Mouse (Mus musculus) right cerebral cortex, adult 18-20 months (tissue): Measurements from ENCODE around the gene Tiam2.
"Not testable (repeated sequence)": the region's sequence is repeated elsewhere in the genome, so short reads cannot be mapped to it uniquely, and the experiment has no call there.

Experiments
- DNase-seq: peaks from one replicate; pipeline ENCODE4 v3.0.0; 2022; ENCODE audit warnings: mixed read lengths

Gene Tiam2

DNA sequence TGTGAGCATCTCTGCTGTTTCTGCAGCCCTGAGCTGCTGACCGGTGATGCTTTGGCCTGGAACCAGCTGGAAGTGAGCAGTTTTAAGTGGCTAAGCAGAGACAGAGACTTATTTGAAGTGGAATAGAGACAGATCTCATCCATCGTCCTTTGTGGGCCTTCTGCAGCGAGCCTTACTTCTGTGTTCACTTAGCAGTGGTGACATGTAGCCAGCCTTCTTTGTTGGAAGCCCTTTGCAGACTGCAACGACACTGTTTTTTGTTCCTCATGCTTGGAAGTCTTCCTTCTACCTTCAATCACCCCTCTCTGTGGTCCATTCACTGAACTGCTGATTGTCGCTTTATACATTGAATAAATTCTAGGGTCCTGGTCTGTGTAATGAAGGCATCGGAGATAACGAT is 18.5 kb downstream of the Tiam2 start:
- no peak for DNase-seq

DNA sequence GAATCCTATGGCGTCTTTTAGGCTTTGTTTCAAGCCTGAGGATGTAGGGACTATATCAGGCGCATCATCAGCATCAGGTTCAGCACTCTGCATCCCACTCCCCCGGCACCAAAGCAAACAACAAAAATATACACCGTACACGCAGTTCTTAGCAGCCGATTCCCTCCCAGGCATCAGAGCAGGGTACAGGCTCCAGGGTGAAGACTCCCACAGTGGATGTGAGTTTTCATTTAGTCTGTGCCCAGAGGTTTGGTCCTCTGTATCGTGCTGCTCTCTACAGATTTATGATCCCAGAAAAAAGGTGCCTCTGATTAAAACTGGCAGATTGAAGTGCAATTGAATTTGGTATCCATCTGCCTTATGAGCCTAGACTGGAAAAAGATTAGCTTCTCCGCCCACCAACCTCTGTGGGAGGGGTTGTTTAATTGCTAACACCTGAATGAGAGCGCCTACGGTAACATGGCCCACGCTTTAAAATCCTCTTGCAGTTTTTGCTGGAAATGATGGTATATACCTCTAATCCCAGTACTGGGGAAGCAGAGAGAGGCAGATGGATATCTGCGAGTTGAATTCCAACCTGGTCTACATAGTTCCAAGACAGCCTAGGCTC is 19.0 kb downstream of the Tiam2 start:
- peak; percentile 30 for DNase-seq

DNA sequence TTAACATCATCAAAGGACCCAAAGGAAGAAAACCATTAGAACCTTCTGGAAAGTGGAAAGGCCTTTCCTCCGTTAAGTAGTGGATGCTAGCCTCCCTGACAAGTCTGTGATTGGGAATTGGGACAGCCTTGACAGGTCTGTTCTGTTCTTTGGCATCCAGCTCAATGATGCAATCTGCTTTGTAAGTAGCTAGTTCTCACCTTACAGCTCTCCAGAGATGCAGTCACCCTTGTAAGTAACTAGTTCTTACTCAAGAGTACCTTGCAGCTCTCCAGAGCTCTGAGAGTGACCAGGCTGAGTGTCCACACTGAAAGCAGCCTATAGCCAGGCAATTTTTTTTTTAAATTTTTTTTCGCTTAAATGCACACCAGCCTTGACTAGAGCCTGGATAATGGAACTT is 21.4 kb downstream of the Tiam2 start:
- no peak for DNase-seq

DNA sequence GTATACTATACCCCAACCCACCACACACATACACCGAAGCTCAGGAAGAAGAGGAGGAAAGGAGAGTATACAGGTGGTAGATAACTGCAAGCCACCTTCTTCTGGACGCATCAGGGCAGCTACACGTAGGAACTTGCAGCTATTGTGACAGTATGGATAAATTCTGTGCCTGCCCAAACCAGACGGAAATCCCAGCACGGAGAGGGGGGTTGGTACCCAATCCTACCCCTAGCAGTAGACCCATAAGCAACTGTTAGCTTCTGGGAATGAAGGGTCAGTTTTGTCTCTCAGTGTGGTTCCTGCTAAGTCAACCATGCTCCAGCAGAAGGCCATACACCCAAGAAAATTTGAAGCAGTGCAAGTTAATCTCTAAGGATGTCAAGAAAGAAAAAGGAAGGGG is 23.0 kb downstream of the Tiam2 start:
- DNase-seq: no peak

DNA sequence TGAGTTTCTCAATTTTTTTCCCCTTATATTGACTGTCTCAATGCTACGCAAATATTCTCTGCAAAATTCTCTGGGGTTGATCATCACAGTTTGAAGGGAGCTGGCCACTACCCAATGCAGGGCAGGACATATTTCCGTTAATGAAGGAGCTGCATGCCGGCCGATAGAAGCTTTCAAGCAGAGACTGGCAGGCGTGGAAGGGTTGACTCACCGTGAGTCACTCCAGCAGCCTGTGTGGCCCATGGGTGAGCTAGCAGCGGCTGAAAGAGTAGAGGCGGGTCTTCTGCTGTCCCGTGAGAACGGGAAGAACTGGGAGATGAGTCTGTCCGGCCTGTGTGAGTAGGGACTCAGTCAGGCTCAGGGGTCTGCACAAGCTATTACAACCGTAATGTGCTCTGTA is 23.6 kb downstream of the Tiam2 start:
- peak; percentile 47 for DNase-seq

DNA sequence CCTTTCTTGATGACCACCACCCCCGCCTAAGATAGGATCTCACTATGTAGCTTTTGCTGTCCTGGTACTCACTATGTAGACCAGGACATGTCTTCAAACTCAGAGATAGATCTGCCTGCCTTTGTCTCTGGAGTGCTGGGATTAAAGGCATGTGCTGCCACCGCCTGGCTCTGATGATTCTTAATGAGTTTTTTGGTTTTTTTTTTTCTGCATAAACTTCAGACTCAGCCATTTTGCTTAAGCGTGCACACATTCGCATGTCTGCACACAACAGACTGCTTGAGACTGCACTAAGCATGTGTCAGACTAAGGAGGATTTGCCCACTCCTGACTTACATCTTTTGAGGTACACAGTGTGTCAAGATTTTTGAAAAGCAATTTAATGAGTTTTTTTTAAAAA is 24.0 kb downstream of the Tiam2 start:
- no peak for DNase-seq

DNA sequence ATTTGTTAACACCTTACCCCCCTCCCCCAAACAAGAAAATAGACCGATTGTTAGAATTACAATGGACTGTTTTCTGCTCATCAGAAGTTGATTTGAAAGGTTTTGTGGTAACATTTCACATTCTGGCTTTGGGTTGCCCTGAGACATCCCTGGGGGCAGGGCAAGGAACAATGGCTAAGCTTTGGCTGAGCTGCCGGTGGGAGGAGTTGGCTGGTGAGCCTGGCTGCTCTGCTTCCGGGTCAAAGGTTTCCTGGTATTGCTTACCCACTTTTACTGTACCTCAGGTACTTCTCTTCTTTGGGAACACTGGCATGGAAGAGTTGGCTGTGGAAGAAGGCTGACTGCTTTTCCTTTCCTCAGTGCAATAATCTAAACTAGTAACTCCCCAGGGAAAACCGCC is 25.3 kb downstream of the Tiam2 start:
- no peak for DNase-seq

DNA sequence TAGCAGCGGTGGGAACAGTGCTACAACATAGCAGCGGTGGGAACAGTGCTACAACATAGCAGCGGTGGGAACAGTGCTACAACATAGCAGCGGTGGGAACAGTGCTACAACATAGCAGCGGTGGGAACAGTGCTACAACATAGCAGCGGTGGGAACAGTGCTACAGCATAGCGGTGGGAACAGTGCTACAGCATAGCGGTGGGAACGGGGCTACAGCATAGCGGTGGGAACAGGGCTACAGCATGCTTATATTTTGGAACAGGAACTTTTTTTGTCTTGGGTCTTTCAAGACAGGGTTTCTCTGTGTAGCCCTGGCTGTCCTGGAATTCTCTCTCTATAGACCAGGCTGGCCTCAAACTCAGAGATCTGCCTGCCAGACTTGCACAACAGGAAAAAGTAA is 26.8 kb downstream of the Tiam2 start:
- DNase-seq: not testable (repeated sequence)

DNA sequence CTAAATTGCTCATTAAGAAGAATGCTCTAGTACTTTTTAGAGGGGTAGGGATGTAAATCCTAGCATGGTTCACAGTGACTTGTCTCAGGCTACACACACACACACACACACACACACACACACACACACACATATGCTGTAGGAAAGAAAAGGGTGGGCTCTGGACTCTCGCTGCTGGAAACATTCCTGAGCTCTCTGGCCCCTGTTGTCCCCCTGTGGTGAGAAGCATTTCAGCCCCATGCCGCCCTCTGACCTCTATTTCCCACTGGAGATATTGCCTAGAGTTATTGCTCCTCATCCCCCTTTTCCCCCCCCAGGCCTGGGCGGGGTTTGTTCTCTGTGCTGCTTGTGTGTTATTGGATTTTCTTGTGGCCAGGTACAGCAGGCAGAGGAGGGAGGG is 28.5 kb downstream of the Tiam2 start:
- DNase-seq: no peak

DNA sequence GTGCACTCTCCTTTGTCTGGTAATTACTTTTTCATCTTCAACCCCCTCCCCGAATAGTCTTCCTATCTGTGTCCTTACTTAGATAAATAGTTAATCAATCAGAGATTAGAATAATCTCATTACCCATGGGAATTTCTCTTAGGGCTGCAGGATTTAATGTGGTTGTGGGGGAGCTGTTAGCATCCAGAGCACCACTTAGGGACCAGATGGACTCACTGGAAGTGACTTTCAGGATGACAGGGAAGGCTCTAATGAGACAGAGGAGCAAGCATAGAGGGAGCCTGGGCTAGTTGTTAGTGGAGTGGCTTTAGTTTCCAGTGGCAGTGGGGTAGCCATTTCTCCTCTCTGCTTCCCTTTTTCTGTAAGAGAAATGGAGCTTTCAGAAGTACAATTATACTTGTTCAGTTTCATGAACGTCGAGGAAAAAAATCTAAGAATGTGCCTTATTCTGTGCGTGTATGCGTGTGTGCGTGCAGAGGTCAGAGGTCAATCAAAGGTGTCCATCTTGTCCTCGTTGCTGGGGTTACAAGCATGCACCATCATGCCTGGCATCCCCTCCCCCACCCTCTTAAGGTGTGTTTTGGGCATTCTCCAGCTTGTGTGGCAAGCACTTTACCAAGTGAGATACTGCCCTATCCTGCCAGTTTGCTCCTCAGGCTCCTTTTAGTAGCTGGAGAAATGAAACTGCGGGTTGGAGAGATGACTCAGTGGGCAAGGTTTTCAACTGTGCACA is 30.4 kb downstream of the Tiam2 start:
- DNase-seq: no peak

DNA sequence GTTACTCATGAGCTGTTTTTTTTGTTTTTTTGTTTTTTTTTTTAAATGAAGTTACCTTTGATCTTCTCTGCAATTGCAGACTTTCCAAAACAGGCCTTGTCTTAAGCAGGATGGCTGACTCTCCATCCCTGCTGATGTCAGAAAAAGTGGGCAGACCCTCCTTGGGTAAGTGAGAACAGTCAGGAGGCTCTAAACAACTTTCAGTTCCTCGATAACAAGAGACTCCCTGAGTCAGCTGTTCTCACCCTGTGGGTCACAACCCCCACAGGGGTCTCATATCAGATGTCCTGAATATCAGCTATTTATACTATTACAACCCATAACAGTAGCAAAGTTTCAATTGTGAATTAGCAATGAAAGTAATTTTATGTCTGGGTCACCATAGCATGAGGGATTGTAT is 33.9 kb downstream of the Tiam2 start:
- no peak for DNase-seq

DNA sequence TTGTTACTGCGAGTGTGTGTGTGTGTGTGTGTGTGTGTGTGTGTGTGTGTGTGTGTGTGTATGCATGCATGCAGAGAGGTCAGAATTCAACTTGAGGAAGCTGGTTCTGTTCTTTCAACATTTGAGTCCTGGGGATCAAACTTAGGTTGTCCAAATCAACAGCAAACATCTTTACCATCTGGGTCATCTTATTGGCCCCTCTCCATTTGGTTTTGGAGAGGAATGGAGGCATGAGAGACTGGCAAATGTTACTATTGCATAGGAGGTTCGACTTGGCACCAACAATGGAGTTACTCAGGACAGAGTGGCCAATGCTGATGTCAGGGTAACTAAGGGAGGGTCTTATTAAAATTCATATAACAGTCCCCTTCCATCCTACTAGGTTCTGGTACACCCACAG is 35.4 kb downstream of the Tiam2 start:
- no peak for DNase-seq

DNA sequence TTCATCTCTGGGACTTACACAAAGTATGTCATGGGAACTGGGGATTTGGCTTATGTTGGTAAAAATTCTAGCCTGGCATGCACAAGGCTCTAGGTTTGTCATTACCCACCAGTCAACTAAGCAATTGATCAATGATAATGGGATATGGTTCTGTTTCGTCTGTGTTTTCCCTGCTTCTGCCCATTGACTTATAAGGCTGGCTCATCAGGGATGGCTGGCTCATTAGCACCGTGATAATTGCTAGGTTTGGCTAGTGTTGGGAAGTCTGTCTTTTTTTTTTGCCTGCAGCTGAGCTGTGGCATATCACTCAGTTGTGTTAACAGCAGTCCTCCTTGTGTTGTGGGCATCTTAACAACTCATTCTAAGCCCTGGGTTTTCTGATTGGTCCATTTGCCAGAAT is 36.8 kb downstream of the Tiam2 start:
- no peak for DNase-seq

DNA sequence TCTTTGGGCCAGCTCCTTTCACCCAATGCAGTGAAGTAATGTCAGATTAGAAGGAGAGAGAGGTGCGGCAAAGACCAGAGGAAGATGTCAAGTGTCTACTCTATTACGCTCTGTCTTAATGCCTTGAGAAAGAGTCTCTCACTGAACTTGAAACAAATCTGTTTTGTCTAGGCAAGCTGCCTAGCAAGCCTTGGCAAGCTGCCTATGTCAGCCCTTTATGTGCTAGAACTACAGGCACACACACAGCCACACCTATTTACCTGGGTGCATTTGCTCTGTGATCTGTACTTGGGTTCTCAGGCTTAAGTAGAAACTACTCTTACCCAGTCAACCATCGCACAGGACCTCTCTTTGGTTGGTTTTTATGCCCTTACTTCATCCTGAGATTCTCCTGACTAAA is 40.4 kb downstream of the Tiam2 start:
- DNase-seq: no peak

DNA sequence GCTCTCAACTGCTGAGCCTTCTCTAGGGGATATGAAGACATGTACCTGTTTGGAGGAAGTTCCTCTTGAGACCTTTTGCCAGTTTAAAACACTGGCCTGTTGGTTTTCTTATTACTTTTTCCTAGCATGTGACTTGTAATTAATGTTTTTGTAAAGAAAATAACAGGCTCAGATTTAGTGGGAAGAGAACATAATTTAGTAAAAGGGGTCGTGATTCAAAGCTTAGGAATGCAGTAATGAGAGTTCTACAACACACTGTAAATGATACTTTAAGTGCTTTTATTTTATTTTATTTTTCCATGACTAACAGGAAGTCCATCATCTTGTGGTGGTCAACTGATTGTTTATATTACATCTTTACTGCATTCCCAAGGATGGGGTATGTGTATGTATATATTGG is 42.0 kb downstream of the Tiam2 start:
- no peak for DNase-seq

DNA sequence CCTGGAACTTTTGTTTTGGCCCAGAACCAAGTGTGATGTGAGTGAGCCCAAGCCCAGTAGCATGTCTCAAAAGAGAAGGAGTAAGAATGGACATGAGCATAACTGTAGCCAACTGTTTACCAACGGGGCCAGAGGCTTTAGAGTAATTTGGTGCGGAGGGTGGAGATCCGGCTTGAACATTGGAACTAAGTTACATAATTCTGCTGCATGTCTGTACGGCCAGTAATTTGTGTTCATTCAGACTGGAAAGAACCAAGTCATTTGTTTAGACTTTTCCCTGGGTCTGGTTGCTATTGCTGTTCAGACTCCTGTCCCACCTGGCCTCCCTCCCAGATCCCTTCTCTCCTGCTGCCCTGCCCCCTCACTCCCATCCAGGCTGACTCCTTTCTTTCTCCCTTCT is 43.3 kb downstream of the Tiam2 start:
- DNase-seq: no peak

DNA sequence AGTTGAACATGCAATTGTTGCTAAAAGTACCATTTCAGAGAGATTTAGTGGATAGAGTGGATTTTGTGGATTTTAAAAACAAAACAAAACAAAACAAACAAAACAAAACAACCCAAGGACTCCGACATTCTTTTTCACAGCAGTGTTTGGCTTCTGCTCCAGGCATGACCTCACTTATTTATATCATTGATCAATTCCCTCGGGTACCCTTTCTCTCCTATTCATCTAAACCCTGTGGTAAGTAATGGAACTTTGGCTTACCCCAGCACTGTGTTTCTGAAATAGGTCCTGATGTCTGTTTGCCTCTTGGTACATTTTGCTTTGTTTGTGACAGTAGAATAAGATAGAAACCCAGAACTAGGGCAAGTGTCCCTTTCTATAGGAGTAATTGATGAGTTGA is 52.2 kb downstream of the Tiam2 start:
- DNase-seq: no peak

DNA sequence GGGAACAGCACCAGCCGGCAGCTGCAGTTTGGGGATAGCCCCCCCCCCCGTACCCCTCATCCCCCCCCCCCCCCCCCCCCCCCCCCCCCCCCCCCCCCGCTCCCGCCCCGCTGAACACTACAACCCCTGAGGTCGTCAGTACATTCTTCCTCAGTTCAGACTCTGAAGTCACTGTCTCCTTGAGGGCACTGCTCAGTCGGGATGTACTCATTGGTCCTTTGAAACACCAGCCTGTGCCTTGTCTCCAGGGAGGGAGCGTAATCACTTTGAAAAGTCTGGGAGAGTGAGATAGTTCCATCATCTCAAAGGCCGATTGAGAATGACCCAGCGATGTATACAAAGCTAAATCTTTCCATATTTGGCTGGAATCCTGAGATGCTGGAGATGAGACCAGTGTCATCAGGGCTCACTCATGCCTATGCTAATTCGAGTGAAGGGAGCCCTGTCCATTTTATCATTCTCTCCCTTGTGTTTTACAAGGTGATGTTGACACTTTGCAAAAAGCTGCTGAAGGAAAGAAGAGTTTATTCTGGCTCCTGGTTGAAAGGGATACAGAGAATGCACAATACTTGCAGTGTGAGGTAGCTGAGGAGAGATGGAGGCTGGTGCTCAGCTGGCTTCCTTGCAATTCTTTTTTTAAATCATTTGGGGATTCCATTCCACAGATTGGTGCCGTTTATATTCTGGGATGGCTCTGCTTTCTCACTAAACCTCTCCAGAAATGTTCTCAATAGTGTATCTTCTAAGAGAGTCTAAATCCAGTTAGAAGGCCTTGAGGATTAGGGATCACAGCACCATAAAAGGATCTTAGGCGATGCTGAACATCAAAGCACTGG is 53.6 kb downstream of the Tiam2 start:
- DNase-seq: no peak

DNA sequence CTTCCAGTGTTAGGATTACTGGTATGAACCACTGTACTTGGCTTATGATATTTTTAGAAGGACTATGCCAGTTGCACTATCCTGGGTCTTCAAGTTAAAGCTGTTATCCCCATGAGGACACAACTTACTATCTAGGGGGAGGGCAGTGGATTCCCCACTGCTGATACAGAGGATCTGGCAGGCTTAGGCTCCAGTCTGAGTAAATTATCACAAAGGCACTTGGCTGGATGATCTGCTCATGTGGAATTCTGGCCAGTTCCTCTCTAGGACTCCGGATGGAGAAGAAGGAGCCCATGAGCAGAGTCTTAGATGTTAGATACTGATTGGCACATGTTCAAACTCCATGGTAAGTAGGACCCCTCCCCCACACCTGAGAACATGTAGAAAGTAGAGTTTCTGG is 59.0 kb downstream of the Tiam2 start:
- no peak for DNase-seq

DNA sequence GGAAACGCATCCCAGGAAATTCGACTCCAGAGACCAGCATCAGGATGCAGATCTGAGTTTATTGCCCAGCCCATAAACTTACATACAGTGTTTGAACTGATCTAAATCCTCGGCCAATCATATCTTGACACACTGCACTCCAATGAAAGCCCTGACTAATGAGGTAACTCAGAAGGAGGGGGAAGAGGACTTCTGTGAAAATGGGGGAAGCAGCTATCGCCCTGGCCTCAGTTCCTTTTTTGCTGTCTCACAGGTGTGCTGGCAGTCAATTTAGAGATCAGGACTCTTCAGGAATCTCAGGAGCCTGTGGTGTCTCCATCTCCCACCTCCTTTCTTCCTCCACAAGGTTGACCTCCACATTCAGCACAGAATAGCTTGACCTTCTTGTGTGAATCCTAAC is 61.4 kb downstream of the Tiam2 start:
- no peak for DNase-seq

DNA sequence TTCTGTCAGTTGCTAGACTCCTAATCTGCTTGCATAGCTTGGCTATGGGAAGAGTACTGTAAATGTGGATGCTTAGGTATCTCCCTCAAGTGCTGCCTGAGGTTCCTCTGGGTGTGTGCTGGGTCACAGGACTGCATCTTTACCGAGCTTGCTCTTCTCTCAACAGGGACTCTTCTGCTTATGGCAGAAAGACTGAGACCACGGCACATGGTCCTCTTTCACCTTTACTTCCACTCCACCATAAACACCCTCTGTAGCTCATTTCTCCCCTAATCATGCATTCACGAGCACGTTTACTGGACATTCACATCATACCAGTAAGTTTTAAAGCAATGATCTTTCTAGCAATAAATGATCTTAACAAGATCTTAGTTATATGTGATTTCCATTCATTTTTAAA is 63.4 kb downstream of the Tiam2 start:
- no peak for DNase-seq

DNA sequence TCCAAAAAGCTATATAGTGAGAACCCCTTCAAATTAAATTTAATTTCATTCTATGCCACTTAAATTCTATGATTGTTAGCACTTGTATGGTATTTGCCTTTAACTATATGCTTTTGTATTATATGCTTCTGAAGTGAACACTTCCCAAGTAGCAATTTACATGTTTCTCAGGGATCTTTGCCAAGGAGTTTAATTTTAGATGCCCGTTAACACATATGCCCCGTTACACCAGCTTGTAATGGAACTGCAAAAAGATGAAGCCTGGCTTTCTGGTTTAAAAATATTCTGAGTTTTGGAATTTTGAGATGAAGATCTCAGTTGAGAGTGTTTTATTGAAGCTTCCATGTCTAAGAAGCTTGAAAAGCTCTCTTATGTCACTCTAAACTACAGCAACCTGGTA is 67.6 kb downstream of the Tiam2 start:
- no peak for DNase-seq

DNA sequence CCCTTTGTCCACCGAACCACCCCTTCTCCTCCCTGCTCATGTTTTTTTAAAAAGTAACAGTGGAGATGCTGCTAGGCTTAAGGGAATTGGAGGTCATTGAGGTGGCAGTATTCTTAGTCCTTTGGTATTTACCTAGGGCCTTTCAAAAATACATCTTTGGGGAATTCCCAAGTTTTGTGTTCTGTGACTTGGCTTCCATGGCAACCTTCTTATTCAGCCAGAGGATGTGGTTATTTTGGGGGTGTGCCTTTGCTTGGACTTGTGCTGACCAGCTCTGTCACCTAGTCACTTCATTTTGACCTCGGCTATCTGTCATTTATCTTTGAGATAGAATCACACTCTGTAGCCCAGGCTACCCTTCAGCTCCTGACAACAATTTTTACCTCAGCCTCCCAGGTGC is 68.6 kb downstream of the Tiam2 start:
- no peak for DNase-seq

DNA sequence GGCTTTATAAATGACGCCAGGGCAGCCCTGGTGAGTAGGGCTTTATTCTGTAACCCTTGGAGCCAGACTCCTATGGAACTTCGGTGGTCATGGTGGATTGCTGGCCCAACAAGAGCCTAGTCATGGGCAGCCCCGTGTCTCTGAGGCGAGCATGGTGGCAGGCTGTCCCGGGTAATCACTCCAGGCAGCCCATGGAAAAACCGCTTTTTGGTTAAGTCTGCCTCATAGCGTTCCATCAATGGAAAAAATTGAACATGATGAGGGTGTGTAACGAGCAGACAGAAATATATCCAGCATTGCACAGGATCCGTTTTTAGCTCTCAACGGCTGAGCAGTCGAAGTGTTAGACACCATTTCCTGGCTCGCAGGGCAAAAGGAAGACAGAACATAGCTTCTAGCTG is 70.5 kb downstream of the Tiam2 start:
- peak; percentile 42 for DNase-seq
